Mouse (Mus musculus) liver, postnatal 0 days (tissue): ENCODE measurements around the gene Lpgat1. TPM values are rescaled to one million over a fixed set of nuclear protein-coding genes. Genes with fewer than 3 reads are reported as not detected.
A peak's percentile ranks its signal among the peaks of the same experiment; 100 is the strongest.

Experiments used
- ATAC-seq: fragments of 200-750 bp; cut with Nextera tagmentation; 2 replicates; pipeline ENCODE4 v1.8.0; 2017; ENCODE audit warnings: mild to moderate bottlenecking, moderate library complexity
- DNase-seq: peaks from one replicate; pipeline ENCODE4 v3.0.0-alpha.2; 2016
- H3K27ac ChIP-seq: fragments of 300-500 bp; sonication (generic); 2 replicates; pipeline ENCODE4 v1.5.1; 2014; ENCODE audit warnings: antibody characterized with exemption, moderate library complexity, mild to moderate bottlenecking, low read depth
- H3K27me3 ChIP-seq: fragments of 300-500 bp; sonication (generic); 2 replicates; pipeline ENCODE4 v1.6.1; 2014; ENCODE audit warnings: low read length, control low read depth, mixed read lengths; ENCODE audit not compliant: insufficient read depth
- H3K36me3 ChIP-seq: fragments of 300-500 bp; sonication (generic); replicated peaks from 2 replicates; pipeline ENCODE4 v1.6.1; 2014; ENCODE audit warnings: mild to moderate bottlenecking, control low read depth, low read length, moderate library complexity, mixed read lengths; ENCODE audit not compliant: insufficient read depth
- H3K4me1 ChIP-seq: fragments of 300-500 bp; sonication (generic); 2 replicates; pipeline ENCODE4 v1.6.1; 2014; ENCODE audit warnings: antibody characterized with exemption, mild to moderate bottlenecking, control low read depth; ENCODE audit not compliant: insufficient read depth
- H3K4me2 ChIP-seq: fragments of 300-500 bp; sonication (generic); 2 replicates; pipeline ENCODE4 v1.6.1; 2014; ENCODE audit warnings: low read depth, mild to moderate bottlenecking, low read length, moderate library complexity, mixed read lengths
- H3K4me3 ChIP-seq: fragments of 300-500 bp; sonication (generic); 2 replicates; pipeline ENCODE4 v1.5.1; 2014; ENCODE audit warnings: low read depth, low read length
- H3K9ac ChIP-seq: fragments of 300-500 bp; sonication (generic); replicated peaks from 2 replicates; pipeline ENCODE4 v1.6.1; 2014; ENCODE audit warnings: mild to moderate bottlenecking, moderate library complexity
- H3K9me3 ChIP-seq: fragments of 300-500 bp; sonication (generic); 2 replicates; pipeline ENCODE4 v1.6.1; 2016; ENCODE audit warnings: mild to moderate bottlenecking, control low read depth, low read length, mixed read lengths
- CTCF ChIP-seq: sonication (generic); IDR thresholded peaks from 2 replicates; pipeline ENCODE4 v1.5.1; 2016; ENCODE audit warnings: antibody characterized with exemption, low read depth
- EP300 ChIP-seq: IDR thresholded peaks from 2 replicates; pipeline ENCODE4 v1.6.1; 2016; ENCODE audit warnings: antibody characterized with exemption, low read depth, mild to moderate bottlenecking
- WGBS: fragments of 180-500 bp; shearing (Covaris S2); extraction: QIAGEN DNeasy Blood & Tissue Kit; methylation state at CpG from one replicate; pipeline ENCODE4 v1.1.7; 2014; ENCODE audit not compliant: insufficient replicate concordance; 5-methylcytosine and 5-hydroxymethylcytosine counted together
- polyA plus RNA-seq: library from polyadenylated mRNA; unstranded; fragments of >200 nt; fragmentation: Nextera tagmentation; extraction: Ambion mirVana; gene quantifications from 2 replicates; pipeline ENCODE4 v1.2.1, GENCODE M21; 2015

Lpgat1 gene
- polyA plus RNA-seq, 1 experiment from 2014 or later = 95.0 TPM

GRCm38 (mm10) chr1:191814935-191815334, 97.3 kb downstream of the Lpgat1 start:
- H3K4me1 ChIP-seq = peaks cover 2% of the 10 kb centered on the region; the same call in 1 of the 2 replicates
- no peak for ATAC-seq
- no peak overlapping the region for H3K27ac ChIP-seq
- no peak for DNase-seq
- TF ChIP-seq EP300 (no peak), CTCF (no peak)
- 62% methylated on average over 5 of the region's 5 CpGs for WGBS
- no peak overlapping the region for H3K4me3 ChIP-seq
- no peaks in the 10 kb centered on the region for H3K36me3 ChIP-seq
- H3K4me2 ChIP-seq = no peak overlapping the region
- H3K27me3 ChIP-seq = no peaks in the 10 kb centered on the region
- H3K9me3 ChIP-seq = no peaks in the 10 kb centered on the region
- no peak overlapping the region for H3K9ac ChIP-seq

GRCm38 (mm10) chr1:191816596-191816995, 99.0 kb downstream of the Lpgat1 start:
- H3K27ac ChIP-seq = no peak overlapping the region
- no peak for DNase-seq
- TF ChIP-seq EP300 (no peak), CTCF (no peak)
- no peaks in the 10 kb centered on the region for H3K36me3 ChIP-seq
- 85% methylated on average over 3 of the region's 3 CpGs for WGBS
- no peak for ATAC-seq
- H3K4me1 ChIP-seq = peaks cover 7% of the 10 kb centered on the region
- no peak overlapping the region for H3K4me3 ChIP-seq
- H3K4me2 ChIP-seq = no peak overlapping the region
- no peaks in the 10 kb centered on the region for H3K27me3 ChIP-seq
- H3K9ac ChIP-seq = no peak overlapping the region
- H3K9me3 ChIP-seq = no peaks in the 10 kb centered on the region

GRCm38 (mm10) chr1:191817418-191818144, 99.9 kb downstream of the Lpgat1 start:
- TF ChIP-seq EP300 (no peak), CTCF (peak; percentile 98)
- no peaks in the 10 kb centered on the region for H3K27me3 ChIP-seq
- DNase-seq (peak; percentile 85), ATAC-seq (peak; percentile 46)
- H3K9ac ChIP-seq = no peak overlapping the region
- no peaks in the 10 kb centered on the region for H3K9me3 ChIP-seq
- H3K36me3 ChIP-seq = 0 out of 2 replicates have a peak, but pooled peaks cover 4% of the 10 kb centered on the region
- H3K4me1 ChIP-seq = peaks cover 16% of the 10 kb centered on the region
- H3K4me2 ChIP-seq = no peak overlapping the region
- H3K27ac ChIP-seq = no peak overlapping the region
- WGBS = 39% methylated on average over 19 of the region's 19 CpGs
- H3K4me3 ChIP-seq = no peak overlapping the region

GRCm38 (mm10) chr1:191818145-191818631, 100.6 kb downstream of the Lpgat1 start:
- no peak overlapping the region for H3K4me3 ChIP-seq
- peaks cover 14% of the 10 kb centered on the region for H3K4me1 ChIP-seq
- H3K27ac ChIP-seq = no peak overlapping the region
- H3K4me2 ChIP-seq = no peak overlapping the region
- H3K9ac ChIP-seq = no peak overlapping the region
- no peaks in the 10 kb centered on the region for H3K9me3 ChIP-seq
- TF ChIP-seq CTCF (no peak), EP300 (no peak)
- no peaks in the 10 kb centered on the region for H3K27me3 ChIP-seq
- peaks cover 8% of the 10 kb centered on the region for H3K36me3 ChIP-seq
- DNase-seq (no peak), ATAC-seq (no peak; the same call in 1 of the 2 replicates)
- 47% methylated on average over 6 of the region's 6 CpGs for WGBS

DNA sequence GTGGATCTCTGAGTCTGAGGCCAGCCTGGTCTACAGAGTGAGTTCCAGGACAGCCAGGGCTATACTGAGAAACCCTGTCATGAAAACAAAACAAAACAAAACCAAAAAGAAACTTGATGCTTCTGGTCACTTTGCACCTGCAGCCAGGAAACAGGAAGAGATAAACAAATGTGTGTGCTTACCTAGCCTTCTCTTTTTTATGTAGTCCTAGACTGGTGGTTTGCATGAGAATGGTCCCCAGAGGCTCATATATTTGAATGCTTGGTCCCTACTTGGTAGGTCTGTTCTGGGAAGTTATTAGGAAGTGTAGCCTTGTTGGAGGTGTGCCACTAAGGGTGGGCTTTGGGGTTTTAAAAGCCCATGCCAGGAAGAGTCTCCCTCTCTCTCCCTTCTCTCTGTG, 101.4 kb downstream of the Lpgat1 start:
- ATAC-seq = no peak
- peaks cover 14% of the 10 kb centered on the region for H3K4me1 ChIP-seq
- H3K27ac ChIP-seq = no peak overlapping the region
- H3K4me3 ChIP-seq = no peak overlapping the region
- H3K4me2 ChIP-seq = no peak overlapping the region
- TF ChIP-seq EP300 (no peak), CTCF (no peak)
- no peak overlapping the region for H3K9ac ChIP-seq
- no peaks in the 10 kb centered on the region for H3K9me3 ChIP-seq
- H3K27me3 ChIP-seq = no peaks in the 10 kb centered on the region
- DNase-seq = no peak
- H3K36me3 ChIP-seq = peaks cover 16% of the 10 kb centered on the region

DNA sequence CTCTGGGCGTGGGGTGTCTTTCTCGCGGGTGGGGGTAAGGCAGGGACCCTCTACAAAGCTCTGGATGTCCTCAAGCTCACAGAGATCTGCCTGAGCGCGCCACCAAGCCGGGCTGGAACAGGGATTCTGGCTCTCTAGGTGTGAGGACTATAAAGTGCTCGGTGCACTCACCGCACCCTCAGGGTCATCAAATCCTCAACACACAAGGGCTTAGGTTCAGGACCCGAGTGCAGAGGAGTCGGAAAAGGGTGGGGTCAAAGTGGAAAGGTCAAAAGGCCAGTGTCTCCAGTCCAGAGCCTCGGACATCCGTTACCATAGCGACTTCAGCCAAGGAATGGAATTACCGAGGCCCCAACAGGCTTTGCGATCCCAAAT, 103.3 kb downstream of the Lpgat1 start:
- peak; percentile 8 for ATAC-seq
- H3K9ac ChIP-seq = peak overlapping the region; percentile 92

More for the DNA sequence above, 103.3 kb downstream of the Lpgat1 start:
- H3K4me2 ChIP-seq = peak overlapping the region; percentile 96
- peaks cover 14% of the 10 kb centered on the region for H3K4me1 ChIP-seq
- H3K27me3 ChIP-seq = no peaks in the 10 kb centered on the region
- TF ChIP-seq CTCF (no peak), EP300 (no peak)
- no peak for DNase-seq
- peak overlapping the region; percentile 82 for H3K4me3 ChIP-seq
- 4% methylated on average over 15 of the region's 15 CpGs for WGBS
- no peak overlapping the region for H3K27ac ChIP-seq
- peaks cover 35% of the 10 kb centered on the region for H3K36me3 ChIP-seq
- no peaks in the 10 kb centered on the region for H3K9me3 ChIP-seq
